Mouse (Mus musculus) heart, adult 9 months (tissue): ENCODE results near the gene Man2b2.

Source experiments
- DNase-seq, 2 experiments: peaks; one replicate each; pipeline ENCODE4 v3.0.0; 2022; ENCODE audit warnings: low spot score in 2 of 2

Man2b2 gene

DNA sequence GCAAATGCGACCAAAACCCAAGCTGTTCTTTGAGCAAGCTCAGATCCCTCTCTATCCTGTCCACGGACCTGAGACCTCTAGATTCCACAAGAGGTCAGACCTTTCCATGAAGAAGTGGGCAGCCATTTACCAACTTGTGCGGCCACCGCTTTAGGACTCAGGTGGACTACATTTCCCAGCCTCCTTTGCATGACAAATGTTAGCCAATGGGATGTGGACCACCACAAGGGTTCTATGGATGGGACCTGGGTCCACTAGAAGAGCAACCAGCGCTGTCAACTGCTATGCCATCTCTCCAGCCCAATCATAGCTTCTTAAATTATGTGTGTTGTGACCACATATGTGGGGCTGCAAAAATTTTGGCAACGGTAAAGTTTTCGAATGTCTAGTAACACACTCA lies 819 bp upstream of the Man2b2 start:
- no peak for DNase-seq

DNA sequence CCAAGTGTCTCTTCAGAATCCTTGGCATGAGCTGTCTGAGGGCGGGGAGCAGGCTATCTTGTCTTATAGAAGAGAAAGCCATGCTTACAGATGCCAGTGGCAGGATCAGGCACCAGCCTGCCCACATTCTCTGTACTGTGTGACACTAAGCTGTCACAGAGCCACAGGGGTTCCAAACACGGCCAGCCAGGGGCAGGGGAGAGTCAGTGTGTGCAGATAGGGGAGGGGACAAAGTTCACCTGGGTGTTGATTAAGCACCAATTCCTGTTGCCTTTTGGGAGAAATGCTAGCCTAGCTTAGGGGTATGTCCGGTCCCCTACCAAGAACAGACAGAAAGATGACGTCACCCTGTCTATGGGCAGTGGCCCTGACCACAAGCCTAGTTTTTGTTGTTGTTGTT lies 1.4 kb downstream of the Man2b2 start:
- no peak for DNase-seq

DNA sequence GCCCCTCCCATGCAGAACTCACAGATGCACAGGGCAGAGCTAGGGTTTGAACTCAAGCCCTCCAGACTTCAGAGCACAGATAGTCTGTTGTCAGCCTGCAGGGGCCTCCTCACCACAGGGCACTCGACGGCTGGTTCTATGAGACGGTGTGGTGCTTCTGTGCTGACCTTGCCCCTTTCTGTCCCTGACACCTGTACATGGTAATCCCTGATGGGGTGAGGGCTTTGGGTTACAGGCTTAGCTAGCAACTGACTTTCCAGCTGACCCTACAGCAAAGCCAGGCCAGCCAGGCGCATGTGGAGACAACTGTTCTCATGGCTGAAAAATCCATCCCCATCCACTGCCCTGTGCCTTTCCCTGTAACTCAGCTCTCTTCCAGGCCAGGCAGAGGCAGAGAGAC lies 7.5 kb downstream of the Man2b2 start:
- DNase-seq, result no peak

DNA sequence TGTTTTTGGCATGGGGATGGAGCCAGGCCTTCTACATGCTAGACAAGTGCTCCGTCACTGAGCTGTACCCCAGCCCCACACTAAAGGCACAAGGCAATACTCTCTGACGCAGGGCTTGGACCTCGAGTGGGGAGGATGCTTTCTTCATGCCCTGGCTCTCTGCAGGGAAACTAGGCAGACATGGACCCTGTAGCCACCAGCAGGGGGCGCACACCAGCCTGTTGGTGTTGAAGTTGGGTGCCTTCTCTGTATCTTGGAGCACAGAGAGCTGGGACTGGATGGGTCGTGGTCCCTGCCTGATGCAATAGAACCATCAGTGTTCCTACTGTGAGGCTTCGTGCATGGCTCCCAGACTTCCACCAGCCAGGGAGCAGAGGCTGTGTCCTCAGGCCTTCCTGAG lies 10.3 kb downstream of the Man2b2 start:
- DNase-seq, result no peak

DNA sequence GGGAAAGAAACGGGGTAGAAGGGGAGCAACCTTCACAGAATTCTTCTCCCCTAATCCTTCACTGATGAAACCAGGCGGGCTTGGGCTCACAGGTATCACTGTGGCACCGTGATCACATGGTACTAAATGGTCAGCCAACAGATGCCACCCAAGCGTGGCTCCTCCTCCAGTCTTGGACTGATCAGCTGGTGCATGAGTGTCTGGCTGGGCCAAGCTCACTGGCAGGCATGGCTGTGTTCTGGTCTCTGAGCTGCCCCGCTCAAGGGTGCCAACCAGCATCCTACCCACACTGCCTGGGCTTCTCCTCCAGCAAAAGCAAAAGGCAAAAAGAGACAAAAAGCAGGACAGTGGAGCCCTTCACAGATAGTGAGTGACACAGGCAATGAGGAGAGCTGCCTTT lies 10.7 kb downstream of the Man2b2 start:
- DNase-seq, result no peak

DNA sequence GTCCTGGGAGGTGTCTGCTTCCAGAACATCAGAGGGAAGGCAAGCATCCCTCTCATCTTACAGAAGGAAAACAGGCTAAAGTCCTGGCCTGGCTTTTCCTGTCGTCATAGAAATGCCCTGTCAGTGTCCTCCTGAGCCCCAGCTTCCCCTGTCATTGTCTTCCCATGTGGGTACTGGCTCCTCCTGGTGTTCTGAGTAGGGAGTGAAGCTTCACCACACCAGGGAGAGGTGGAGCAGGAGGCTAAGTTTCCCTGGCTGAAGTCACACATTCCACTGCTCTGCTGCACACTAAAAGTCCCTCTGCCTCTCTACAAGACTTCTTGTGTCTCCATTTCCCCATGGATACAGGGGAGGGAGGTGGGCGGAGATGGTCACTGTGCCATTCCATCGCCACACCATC lies 12.7 kb downstream of the Man2b2 start:
- no peak for DNase-seq

DNA sequence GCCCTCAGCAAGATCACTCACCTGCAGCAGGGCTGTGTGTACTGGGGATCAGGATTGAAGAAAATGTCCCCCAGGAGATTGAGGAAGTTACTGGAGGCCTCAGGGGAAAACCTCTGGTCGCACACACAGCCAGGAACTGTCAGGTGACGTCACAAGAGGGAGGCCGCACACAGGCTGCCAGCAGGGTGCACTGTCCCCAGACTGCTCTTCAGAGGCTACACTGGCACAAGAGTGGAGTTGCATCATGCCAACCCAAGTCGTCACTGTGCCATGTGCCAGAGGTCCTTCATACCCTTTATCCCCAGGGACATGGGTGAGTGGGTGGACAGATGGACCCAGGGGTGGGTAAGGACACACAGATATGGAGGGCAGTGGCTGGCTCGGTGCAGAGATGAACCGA lies 15.9 kb downstream of the Man2b2 start:
- no peak for DNase-seq

DNA sequence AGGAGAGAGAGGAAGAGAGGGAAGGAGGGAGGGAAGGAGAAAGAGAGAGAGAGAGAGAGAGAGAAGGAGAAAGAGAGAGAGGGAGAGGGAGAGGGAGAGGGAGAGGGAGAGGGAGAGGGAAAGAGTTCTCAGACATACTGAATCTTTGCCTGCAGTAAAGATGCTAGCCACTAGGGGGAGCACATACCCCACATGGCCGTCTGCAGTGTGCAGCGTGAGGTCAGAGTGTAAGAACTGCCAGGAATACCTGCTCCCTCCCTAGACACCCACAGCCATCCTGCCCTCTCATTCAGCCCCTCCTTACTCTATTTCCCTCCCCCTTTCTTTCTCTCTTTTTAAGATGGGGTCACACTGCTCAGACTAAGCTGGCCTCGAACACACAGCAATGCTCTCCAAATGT lies 19.0 kb downstream of the Man2b2 start:
- DNase-seq, result peak in 1 of 2 experiments; percentile 43

DNA sequence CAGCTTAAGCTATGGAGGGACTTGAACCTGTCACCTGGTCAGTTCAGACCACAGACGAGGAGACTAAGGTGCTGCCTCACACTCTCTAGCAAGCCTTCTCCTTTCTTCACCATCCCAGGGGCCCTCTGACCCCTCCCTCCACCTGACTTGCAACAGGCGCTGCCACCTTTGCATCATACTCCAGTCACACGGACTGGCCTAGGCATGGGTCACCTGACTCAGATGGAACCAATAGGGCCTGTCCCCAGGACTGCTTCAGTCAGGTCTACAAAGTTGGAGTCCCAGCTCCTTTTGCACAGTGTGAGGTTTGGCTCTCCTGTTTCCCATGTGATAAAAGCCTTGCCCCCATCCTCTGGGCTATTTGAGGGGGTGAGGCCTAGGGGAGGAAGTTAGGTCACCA lies 19.8 kb downstream of the Man2b2 start:
- DNase-seq, result no peak

DNA sequence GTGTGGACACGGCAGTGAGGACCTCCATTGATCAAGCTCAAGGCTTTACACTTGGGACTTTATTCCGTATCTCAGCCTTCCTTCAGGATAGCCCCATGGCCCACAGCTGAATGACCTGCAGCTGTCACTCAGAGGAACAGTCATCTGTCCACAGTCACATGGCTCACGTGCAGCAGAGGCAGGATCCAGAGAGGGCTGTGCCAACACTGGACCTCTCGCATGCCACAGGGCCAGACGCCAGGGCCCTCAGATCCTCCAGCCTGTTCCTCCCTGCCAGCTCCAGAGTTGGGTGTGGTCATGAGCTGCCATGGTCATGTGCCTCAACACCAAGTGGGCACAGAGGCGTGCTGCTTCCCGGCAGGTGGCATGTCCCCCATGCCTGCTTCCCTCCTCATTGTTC lies 21.3 kb downstream of the Man2b2 start:
- peak in 1 of 2 experiments; percentile 26 for DNase-seq

DNA sequence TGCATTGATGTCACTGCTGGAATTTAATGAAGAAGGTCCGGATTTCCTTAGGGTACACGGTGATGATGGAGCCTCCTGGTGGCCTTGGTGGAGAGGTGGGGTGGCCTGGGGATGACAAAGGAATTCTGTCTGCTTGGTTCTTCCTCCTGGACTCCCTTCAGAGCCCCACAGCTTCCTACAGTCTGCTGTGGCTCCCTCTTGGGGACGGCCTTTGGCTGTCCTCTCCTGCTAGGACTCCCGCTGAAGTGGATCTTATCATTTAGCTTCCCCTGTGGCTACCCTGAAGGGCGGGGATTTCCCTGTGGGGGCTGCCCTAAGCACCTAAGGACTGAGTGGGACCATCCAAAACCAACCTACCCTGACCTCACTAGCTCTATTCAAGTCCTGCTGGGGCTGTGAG lies 23.3 kb downstream of the Man2b2 start:
- peak; percentile 30 to 42 for DNase-seq

DNA sequence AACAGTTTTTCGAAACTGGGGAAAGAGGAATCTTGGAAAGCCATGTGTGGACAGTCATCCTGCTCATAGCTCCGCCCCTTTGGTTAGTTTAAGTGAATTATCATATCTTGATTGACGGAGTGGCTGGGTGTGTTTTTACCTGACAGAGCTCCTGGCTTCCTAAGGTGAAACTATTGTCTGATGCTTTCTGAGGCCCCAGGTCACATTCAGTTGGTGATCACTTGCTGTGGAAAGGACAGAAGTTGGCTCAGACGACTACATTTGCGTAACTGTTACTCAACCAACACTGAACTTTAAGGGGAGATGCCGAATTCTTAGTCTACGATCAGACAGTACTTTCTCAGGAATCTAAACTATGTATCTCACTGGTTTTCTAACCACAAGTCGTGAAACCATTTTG lies 33.2 kb downstream of the Man2b2 start:
- no peak for DNase-seq

DNA sequence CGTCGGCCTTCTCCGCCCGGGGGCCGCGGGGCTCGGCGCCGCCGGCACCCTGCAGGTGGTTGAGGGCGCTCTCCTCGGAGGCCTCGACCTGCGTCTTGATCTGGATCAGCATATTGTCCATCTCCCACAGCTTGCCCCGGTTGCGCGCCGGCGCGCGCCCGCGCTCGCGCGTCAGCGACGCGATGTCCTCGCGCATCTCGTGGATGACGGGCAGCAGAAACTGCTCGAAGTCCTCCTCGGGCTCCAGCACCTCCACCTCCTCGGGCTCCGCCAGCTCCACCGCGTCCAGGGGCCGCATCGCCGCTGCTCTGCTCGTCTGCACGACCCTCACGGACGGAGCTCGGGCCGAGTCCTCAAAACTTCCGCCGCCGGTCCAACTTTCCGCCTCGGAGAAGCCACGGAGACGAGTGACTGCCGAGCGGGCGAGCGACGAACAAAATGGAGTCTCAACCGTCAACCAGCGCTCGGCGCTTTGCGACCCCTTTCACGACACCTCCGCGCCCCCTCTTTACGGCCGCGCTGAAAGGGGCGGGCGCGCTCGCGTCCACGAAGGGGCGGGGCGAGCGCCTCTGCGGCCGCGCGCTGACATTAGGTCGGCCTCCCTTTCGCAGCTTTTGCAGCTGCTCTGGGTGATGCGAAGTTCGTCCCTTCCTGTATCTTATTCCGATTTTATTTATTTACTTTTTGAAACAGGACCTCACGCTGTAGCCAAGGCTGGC lies 34.0 kb downstream of the Man2b2 start, which contains the start of gene Mrfap1:
Gene Mrfap1, minus strand, starts transcription at position 477 of the 719 bp plus-strand sequence.
- DNase-seq, result peak; percentile 86 to 94

DNA sequence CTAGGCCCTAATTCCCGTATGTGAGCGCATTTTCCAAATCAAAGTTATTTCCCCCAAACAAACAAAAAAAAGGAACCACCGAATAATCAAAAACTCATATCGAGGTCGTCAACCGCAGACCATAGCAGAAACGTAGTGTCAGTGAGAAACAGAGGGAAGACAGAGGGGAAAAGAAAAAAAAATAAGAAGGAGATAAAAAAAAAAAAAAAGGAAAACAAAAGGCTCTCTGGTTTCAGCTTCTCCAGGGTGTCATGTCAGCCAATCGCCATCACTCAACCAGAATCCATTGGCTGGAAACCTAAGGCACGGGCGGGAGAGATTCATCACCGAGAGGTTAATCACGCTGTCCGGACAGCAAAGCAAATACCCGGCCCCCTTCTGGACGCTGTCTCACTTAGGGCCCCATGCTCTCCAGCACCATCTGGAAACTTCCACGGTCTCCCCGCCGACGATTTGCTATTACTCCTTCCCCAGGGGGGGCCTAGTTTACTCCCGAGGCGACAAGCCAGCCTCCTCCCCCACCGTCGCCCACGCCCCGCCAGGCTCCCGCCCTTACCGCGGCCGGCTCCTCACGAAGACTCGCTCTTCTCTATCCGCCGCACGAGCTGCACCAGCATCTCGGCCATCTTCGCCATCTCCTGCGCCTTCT lies 34.7 kb downstream of the Man2b2 start:
- peak; percentile 68 to 74 for DNase-seq

DNA sequence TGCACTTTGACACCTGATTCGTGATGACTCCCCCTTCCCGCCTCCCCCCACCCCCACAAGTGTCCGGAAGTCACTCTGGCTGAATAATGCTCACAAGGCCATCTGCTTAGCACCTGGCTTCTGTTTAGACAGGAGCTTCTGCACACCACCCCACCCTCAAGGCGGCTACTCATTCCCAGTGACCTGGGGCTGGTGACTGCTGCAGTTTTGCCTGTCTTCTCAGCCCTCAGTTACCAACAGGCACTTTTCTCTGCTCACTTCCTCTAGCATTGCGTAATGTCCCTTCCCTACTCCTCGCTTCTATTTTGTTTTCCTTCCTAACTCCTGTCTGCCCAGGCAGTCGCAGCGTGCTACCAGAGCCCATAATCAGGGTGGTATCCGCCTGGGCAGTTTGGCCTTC lies 38.6 kb downstream of the Man2b2 start:
- DNase-seq, result no peak

DNA sequence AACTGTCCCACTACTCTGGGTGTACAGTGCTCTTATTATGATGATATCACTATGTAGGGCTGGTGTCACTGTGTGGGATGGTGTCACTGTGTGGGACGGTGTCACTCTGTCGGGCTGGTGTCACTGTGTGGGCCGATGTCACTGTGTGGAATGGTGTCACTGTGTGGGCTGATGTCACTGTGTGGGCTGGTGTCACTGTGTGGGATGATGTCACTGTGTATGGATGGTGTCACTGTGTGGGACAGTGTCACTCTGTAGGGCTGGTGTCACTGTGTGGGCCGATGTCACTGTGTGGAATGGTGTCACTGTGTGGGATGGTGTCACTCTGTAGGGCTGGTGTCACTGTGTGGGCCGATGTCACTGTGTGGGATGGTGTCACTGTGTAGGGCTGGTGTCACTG lies 44.4 kb downstream of the Man2b2 start:
- DNase-seq, result no peak

DNA sequence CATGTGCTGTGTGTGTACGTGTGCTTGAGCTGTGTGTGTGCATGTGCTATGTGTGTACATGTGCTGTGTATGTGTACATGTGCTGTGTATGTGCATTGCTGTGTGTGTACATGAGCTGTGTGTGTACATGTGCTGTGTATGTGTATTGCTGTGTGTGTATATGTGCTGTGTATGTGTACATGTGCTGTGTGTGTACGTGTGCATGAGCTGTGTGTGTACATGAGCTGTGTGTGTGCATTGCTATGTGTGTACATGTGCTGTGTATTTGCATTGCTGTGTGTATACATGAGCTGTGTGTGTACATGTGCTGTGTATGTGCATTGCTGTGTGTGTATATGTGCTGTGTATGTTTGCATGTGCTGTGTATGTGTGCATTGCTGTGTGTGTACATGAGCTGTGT lies 50.9 kb downstream of the Man2b2 start:
- no peak for DNase-seq

DNA sequence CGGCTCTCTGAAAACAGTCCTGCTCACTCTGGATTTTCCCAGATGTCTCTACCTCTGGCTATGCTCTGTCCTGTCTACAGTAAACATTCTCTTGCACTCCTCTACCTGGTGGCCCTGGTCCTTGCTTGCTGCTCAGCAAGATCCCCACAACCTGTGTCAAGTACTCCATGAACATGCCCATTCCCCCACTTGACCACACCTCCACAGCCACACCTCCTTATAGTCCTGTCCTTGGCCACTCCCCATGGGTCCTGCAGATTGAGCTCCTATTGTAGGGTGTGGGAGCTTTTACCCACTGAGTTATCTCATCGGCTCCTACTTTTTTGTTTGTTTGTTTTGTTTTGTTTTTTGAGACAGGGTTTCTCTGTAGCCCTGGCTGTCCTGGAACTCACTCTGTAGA lies 51.6 kb downstream of the Man2b2 start:
- DNase-seq, result no peak

DNA sequence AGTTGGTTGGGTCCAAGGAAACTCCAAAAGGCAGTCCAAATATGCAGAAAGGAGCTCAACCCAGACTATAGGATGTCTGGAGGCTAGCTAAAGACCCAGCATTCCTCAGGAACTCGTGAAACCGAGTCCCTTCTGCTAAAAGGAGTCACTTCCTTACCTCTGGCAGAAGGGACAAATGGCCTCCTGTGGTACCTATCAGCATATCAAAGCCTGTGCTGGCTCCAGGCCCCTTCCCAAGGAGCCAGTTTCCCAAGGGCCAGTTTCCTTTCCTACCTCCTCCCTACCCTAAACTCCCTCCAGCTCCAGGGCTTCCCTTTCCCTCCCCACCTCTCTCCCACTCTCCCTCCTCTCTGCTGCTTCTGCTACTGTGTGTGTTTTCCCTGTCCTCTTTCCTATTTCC lies 53.3 kb downstream of the Man2b2 start:
- no peak for DNase-seq

DNA sequence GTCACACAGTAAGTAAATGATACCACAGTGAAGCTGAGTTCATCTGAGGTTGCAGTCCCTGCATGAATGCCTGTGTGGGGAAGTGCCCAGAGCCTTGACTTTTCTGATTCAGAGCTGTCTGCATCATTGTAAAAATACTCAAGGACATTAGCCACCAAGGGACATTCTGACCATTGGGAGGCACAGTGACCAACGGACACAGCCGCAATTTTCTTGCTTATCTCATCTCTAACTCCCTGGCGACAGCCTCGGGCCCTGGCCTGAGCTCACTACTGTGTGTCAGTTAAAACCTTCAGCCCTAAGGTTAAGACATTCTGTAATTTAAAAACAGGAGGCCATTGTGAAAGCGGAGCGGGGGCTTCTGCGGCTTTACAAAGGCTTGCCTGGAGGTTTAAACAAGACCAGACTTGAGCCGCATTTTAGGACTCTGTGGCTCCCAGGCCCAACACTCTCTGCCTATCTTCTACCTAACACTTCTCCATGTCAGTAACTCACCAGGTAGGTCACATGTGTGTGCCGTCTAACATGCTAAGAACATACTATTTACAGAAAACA lies 54.4 kb downstream of the Man2b2 start:
- DNase-seq, result no peak

DNA sequence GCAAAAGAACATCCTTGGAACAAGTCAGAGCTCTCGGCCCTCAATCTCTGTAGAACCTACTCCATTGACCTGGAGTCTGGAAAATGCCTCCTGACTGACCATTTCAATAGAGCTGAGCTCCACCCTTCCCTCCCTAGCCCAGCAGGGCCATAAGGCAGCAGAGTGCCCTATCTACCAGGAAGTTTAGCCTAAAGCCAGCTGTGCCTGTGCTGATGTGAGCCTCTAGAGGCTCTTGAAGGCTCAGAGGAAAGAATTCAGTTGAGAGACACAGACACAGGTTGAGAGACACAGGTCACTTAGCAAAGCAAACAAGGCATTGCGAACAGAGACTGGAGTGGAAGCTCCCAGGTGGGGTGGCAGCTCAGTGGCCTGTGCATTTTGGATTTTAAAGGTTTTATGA lies 55.1 kb downstream of the Man2b2 start:
- DNase-seq, result no peak

DNA sequence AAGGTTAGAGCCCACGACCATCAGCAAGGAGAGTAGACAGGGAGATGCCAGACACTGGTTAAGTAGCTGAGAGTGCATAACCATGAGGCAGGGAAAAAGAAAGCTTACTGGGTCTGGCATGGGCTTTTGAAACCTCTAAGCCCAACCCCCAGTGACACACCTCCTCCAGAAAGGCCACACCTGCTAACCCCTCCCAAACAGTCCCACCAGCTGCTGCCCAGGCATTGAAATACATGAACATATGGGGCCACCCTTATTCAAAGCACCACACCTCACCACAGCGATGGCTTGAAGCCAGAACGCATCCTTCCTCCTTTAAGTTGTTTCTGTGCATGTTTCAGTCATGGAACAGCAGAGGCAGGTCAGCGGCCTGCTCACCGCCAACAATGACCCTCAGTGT lies 57.9 kb downstream of the Man2b2 start:
- no peak for DNase-seq

DNA sequence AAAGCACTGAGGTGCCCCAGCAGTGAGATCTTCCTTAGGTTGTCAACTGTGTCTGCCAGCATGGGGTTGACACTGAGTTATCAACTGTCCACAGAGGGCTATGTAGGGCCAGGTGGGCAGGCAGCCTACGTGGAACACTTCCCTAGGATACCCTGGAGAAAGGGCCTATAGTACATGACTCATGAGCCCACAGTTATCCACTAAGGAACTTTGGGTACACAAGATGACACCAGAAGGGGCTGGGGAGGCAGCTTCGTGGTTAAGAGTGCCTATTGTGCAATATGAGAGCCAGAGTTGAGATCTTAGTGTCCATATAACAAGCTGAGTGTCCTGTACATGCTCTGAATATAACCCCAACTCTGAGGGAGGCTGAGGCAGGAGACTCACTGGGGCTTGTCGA lies 60.9 kb downstream of the Man2b2 start:
- no peak for DNase-seq
